ENCODE assay signal across 20 mouse cellular contexts in genomic region chr5:29309191-29309590, GRCm38 (mm10).
A peak's percentile ranks its signal among the peaks of the same experiment; 100 is the strongest.
DNase-seq lines count a peak whose midpoint lies in the region; ATAC-seq and TF ChIP-seq lines count a peak whose summit lies in the region.
"Had no signal": no experiment of that assay in that cellular context is flagged by ENCODE, and none has a peak within 500 bp of the region (broad histone marks: within the 10 kb centered on the region; RNA-seq: fewer than 3 reads in every experiment).

No protein-coding gene starts in this region.

- whole genome bisulfite sequencing in stomach, postnatal 0 days: 54% methylated on average over 3 of the region's 3 CpGs

- no peak overlapping the region for H3K27ac ChIP-seq in stomach, postnatal 0 days (replicated peaks)
- H3K27ac ChIP-seq: embryonic facial prominence, embryonic 10.5 days; forebrain, embryonic 13.5 days; heart, embryonic 10.5 days; hindbrain, embryonic 12.5 days had no signal

- no peak overlapping the region for H3K9ac ChIP-seq in stomach, postnatal 0 days (ENCODE audit: low read length)
- H3K9ac ChIP-seq: forebrain, embryonic 13.5 days; hindbrain, embryonic 12.5 days had no signal

- TF ChIP-seq CTCF in stomach, postnatal 0 days (IDR thresholded peaks at IDR 0.05; ENCODE audit: low read depth): no peak

- no peak overlapping the region for H3K4me2 ChIP-seq in stomach, postnatal 0 days (replicated peaks; ENCODE audit: low read depth)
- H3K4me2 ChIP-seq: forebrain, embryonic 13.5 days; hindbrain, embryonic 12.5 days had no signal

- no peaks in the 10 kb centered on the region for H3K36me3 ChIP-seq in stomach, postnatal 0 days (ENCODE audit: control insufficient read depth, insufficient read depth, low read length)
- H3K36me3 ChIP-seq: embryonic facial prominence, embryonic 10.5 days had no signal

- peak; percentile 81 for ATAC-seq in stomach, postnatal 0 days (ENCODE audit: low FRiP score, low TSS enrichment)
- ATAC-seq: forebrain, embryonic 13.5 days; hindbrain, embryonic 16.5 days; inflammation-experienced regulatory T-cells, adult 6 months; intestine, postnatal 0 days had no signal

- H3K27me3 ChIP-seq in stomach, postnatal 0 days (ENCODE audit: control insufficient read depth, insufficient read depth, low read length): no peaks in the 10 kb centered on the region
- H3K27me3 ChIP-seq: forebrain, embryonic 13.5 days; hindbrain, embryonic 12.5 days had no signal

- H3K4me3 ChIP-seq in stomach, postnatal 0 days (ENCODE audit: low read depth, low read length): no peak overlapping the region
- H3K4me3 ChIP-seq: embryonic facial prominence, embryonic 10.5 days; forebrain, embryonic 13.5 days; heart, embryonic 10.5 days; hindbrain, embryonic 12.5 days had no signal

- DNase-seq in adrenal gland, adult 2 months: peak; percentile 18
- DNase-seq in adrenal gland, adult 18-20 months (ENCODE audit: low spot score in 2 of 2): no peak
- peak; percentile 60 for DNase-seq in 416B (ENCODE audit: low read depth)
- DNase-seq in c-Kit-positive CD71-positive TER-119-negative erythroid progenitor cells, embryonic 14.5 days (ENCODE audit: low read depth): peak; percentile 7
- DNase-seq in stomach, postnatal 0 days (ENCODE audit: low spot score): no peak
- no peak for DNase-seq in layer of hippocampus, adult 9-10 months (ENCODE audit: low spot score)
- DNase-seq in retina, embryonic 14.5 days (ENCODE audit: low spot score): no peak
- DNase-seq: cerebellum, adult 11-12 months; cerebellum, adult 9-10 months; cerebellum, postnatal 36 days; heart, adult 18-20 months; heart, postnatal 10 days; heart, postnatal 4 days had no signal

- H3K9me3 ChIP-seq in stomach, postnatal 0 days (ENCODE audit: control insufficient read depth, low read length): no peaks in the 10 kb centered on the region
- H3K9me3 ChIP-seq: embryonic facial prominence, embryonic 10.5 days; forebrain, embryonic 13.5 days; heart, embryonic 10.5 days; hindbrain, embryonic 12.5 days had no signal

- no peaks in the 10 kb centered on the region for H3K4me1 ChIP-seq in stomach, postnatal 0 days (replicated peaks; ENCODE audit: control insufficient read depth, insufficient read depth)
- H3K4me1 ChIP-seq: embryonic facial prominence, embryonic 10.5 days; forebrain, embryonic 13.5 days; heart, embryonic 10.5 days; hindbrain, embryonic 12.5 days had no signal

- no peak for TF ChIP-seq EP300 in stomach, postnatal 0 days (optimal IDR thresholded peaks at IDR 0.05)

Comparison
In these comparisons a context has a peak if more than half of its experiments do, and no peak if none do; other contexts are left out.
1. DNase-seq: peak in adrenal gland, adult 2 months (single experiment), 416B (single experiment) and c-Kit-positive CD71-positive TER-119-negative erythroid progenitor cells, embryonic 14.5 days (single experiment); none in adrenal gland, adult 18-20 months (0 of 2), stomach, postnatal 0 days (single experiment), layer of hippocampus, adult 9-10 months (single experiment) and retina, embryonic 14.5 days (single experiment).